Mouse (Mus musculus) T-helper 1 cell (primary cell): ENCODE measurements around the gene Pno1.

ENCODE experiments used
- in situ Hi-C: fragments of 300-600 bp; cut with MboI, MseI; formaldehyde crosslinking; loops from one replicate; pipeline ENCODE4 v1.15.1; 2025; ENCODE audit warnings: high pct_unique_total_duplicates

The Pno1 gene

GRCm38 (mm10) chr11:17211258-17212140, at the start of gene Pno1:
TSS of gene Pno1 (minus strand) at chr11:17211568.
- in situ Hi-C loops = loop anchor here (5.0 to 25.0 kb wide), 3 partner anchors 49 to 699 kb away; partner anchors contain the start of gene Sec61g

GRCm38 (mm10) chr11:17257861-17258260, 46.5 kb upstream of the Pno1 start:
- in situ Hi-C loops = no loop called here

DNA sequence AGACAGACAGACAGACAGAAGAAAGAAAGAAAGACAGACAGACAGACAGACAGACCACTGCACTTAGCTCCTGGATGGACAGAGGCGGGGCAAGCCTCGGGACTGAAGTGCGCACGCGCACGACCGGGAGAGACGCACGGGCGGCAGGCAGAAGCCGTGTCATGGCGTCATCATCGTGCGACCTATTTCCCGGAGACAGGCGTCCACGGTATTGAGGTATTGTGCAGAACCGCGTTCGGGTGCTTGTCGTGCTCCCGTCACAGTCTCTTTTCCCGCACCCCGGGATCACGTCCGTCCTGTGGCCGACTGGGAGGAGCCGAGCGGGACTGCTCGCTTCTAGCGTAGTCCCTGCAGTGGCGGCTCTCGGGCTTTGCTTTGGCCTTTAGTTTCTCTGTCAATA, 46.1 kb upstream of the Pno1 start, which contains the start of gene C1d:
TSS of gene C1d (plus strand) at position 137 of the 400 bp plus-strand sequence.
- in situ Hi-C loops = no loop called here

DNA sequence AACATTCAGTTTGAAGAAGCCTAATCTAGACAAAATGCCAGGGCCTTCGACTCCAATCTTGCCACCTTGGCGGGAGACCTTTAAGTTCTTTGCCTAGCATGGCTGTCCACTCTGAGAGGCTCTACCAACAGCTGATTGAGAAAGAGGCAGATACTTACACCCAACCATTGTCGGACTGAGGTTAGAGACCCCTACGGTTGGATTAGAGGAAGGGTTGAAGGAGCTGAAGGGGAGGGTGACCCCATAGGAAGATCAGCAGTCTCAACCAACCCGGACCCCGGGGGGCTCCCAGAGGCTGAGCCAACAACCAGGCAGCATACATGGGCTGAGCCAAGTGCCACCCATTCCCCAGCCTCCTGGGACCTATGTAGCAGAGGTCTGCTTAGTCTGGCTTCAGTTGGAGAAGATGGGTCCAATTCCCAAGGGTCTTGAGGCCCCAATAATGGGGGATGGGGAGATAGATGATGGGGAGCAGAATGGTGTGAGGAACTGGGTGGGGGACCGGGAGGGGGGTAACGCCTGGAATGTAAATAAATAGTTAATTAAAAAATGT, 45.5 kb upstream of the Pno1 start:
- in situ Hi-C loops = no loop called here

DNA sequence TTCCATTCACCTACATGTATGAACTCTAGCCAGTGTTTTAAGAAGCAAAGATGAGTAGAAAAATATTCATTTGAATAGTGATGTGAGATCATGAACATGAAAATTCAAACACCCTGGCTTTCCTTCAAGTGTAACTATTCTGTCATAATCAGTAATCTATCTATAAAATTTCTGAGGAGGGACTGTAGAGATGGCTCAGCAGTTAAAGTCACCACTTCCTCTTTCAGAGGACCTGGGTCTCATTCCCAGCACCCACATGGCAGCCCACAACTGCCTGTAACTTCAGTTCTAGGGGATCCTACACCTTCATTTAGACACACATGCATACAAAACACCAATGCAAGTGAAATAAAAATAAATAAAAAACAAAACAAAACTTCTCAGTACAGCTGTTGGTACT, 37.3 kb upstream of the Pno1 start:
- in situ Hi-C loops = loop anchor here (25.0 kb wide), 1 partner anchor 689 kb away; no protein-coding TSS in a partner anchor

DNA sequence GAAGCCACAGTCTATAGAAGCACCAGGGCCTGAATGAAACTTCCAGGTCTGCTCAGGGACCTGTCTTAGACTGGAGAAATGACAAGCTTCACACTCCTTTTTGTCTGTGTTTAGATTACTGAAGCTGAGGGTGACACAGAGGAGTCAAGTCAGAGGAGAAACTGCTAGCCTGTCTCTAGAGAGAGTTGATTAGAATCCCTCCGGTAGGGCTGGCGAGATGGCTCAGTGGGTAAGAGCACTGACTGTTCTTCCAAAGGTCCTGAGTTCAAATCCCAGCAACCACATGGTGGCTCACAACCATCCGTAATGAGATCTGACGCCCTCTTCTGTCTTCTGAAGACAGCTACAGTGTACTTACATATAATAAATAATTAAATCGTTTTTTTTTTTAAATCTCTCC, 27.2 kb upstream of the Pno1 start:
- in situ Hi-C loops = loop anchor here (25.0 kb wide), 1 partner anchor 699 kb away; no protein-coding TSS in a partner anchor

- in situ Hi-C loops = loop anchor here (25.0 kb wide), 1 partner anchor 701 kb away; no protein-coding TSS in a partner anchor
These were observed 25.2 kb upstream of the Pno1 start for GRCm38 (mm10) chr11:17236449-17237037.

DNA sequence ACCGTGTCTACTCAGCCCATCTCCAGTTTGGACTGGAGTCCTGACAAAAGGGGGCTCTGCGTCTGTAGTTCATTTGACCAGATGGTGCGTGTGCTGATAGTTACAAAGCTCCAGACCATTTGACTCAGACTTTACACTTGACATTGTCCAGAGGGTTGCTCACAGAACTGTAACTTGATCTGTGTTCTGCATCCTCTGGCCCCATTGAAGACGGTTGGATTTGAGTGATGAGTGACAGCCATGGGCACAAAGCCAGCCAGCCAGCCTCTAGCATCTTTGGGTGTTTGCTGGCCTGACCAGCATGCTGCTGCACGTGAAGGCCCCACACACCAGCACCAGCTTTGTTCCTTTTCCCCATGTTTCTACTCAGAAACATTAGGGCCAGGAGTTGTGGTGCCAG, 21.4 kb upstream of the Pno1 start:
- in situ Hi-C loops = loop anchor here (25.0 kb wide), 1 partner anchor 705 kb away; no protein-coding TSS in a partner anchor

- in situ Hi-C loops = loop anchor here (25.0 kb wide), 1 partner anchor 709 kb away; the partner anchor contains the start of gene Sec61g
These were observed 9.8 kb upstream of the Pno1 start for GRCm38 (mm10) chr11:17221126-17221525.

DNA sequence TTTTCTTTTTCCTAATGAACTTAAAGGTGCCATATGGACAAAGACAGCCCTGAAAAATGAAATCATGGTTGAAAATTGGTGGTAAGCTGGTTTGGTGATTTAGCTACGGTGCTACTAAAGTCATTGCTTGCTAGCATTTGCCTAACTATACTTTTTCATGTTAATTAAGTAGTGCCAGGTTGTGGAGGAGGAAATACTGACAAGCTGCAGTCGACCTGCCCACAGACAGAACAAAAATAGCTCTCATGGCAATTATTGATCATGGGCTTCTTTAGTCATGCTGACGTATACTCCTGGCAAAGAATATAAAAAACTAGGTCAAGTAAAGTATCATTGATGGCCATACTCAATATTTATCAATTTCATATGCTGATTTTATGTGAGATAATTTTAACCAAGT, 4.1 kb upstream of the Pno1 start:
- in situ Hi-C loops = loop anchor here (25.0 kb wide), 1 partner anchor 703 kb away; the partner anchor contains the start of gene Sec61g

GRCm38 (mm10) chr11:17212903-17213509, 1.6 kb upstream of the Pno1 start:
- in situ Hi-C loops = loop anchor here (5.0 to 25.0 kb wide), 3 partner anchors 51 to 701 kb away; partner anchors contain the start of gene Sec61g

DNA sequence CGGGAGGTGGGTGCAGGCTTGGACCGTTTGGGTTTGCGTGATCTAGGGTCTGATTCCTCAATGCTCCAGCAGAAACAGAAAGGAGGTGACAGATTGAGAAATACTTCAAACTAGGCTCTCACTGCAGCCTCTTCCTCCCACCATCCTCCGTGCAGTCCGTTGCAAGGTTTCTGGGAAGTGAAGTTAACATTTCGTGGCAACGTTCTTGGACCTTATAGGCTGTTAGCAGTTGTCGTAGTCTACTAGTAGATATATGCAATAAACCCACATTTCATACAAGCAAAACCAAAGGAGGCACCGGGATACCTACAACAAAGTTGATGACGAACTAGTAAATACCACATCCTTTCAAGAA, 750 bp upstream of the Pno1 start:
- in situ Hi-C loops = loop anchor here (5.0 to 25.0 kb wide), 3 partner anchors 50 to 700 kb away; partner anchors contain the start of gene Sec61g

GRCm38 (mm10) chr11:17202481-17202880, 8.9 kb downstream of the Pno1 start:
- in situ Hi-C loops = loop anchor here (25.0 kb wide), 1 partner anchor 690 kb away; the partner anchor contains the start of gene Sec61g

GRCm38 (mm10) chr11:17200936-17201335, 10.4 kb downstream of the Pno1 start:
- in situ Hi-C loops = loop anchor here (25.0 kb wide), 1 partner anchor 689 kb away; the partner anchor contains the start of gene Sec61g

DNA sequence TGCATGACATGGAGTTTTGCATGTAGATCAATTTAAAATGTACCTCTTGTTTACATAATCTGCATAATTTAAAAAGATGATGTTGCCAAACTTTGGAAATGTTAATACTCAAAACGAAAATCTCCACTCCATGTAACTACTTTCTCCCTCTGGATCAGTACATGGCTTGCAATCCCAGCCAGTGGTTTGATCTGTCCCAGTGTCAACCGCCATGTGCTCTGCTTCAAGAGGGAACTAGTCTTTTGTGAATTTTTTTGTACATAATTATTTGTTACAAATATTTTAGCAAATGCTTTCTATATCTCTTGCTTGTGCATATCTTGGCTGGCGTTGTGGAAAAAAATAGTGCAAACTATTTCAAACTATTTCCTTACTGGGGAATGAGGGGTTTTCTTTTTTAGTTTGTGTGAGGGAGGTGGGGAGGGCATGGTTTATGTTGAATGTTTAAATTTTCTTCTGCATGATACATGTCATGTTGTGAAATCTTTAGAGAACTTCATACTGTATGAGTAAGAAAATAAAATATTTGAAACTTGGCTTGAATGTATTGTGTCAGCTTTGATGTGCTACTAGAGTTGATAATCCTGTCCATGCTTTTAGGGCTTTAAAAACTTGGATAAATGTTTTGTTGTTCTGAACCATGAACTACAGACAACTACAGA, 11.4 kb downstream of the Pno1 start:
- in situ Hi-C loops = loop anchor here (25.0 kb wide), 1 partner anchor 688 kb away; the partner anchor contains the start of gene Sec61g

DNA sequence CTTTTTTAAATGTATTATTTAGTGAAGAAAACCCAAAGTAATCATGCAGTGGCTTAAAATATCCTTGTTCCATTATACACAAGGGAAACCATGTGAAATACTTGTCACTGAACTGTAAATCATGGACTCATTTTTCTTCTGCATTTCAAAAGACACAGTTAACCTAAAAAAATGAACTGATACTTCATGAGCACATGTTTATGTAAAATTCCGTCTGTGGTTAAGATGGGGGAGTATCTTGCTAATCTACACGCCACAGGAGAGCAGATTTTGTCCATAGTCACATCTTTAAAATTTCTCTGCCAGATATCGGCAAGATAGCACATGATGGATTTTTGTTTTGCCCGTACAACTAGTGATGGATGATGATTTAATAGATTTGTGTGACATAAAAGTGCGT, 12.2 kb downstream of the Pno1 start:
- in situ Hi-C loops = no loop called here

- in situ Hi-C loops = no loop called here
These were observed 19.1 kb downstream of the Pno1 start for GRCm38 (mm10) chr11:17192151-17192844.

DNA sequence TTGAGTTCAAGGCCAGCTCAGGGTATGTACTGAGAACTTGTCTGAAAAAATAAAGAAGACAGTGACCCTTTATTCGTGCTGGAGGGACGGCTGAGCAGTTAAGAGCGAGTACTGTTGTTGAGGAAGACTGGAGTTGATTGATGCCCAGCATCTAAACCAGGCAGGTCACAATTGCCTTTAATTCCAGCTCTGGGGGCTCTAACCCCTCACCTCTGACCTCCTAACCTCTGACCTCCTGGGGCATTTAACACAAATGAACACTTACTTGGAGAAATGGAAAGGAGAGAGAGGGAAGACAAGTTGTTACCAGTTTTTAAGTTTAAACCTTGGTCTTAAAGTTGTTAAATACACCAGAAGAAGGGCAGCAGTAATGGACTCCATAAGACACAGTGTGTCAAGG, 22.6 kb downstream of the Pno1 start:
- in situ Hi-C loops = no loop called here

DNA sequence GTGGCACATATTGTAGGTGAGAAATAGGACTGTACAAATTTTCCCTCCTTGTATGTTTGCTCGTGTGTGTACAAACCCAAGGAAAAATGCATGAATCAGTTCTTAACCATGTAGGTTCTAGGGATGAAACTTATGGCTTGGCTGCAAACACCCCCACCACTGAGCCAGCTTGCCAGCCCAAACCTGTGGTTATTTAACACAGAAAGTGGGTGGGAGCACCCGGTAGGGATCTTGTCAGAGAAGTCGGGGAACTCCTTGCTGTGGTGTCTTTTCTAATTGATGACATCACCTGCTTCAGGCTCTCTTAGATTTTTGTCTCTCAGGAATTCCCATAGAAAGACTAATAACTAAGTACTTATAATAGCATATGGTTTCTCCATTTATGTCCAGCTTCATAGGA, 23.7 kb downstream of the Pno1 start:
- in situ Hi-C loops = no loop called here

DNA sequence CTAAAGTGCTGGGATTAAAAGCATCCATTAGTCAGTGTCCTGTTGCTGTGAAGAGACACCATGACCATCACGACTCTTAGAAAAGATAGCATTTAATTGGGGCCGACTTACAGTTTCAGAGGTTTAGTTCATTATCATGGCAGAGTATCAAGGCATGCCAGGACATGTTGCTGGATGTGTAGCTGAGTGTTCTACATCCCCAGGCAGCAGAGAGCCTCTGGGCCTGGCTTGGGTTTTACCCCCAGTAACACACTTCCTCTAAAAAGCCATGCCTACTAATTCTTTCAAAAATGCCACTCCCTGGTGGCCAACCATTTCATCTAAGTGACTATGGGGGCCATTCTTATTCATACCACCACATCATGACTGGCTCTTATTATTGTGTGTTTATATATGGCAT, 28.2 kb downstream of the Pno1 start:
- in situ Hi-C loops = no loop called here
